ENCODE assay signal across 8 mouse cellular contexts in the genomic region with DNA sequence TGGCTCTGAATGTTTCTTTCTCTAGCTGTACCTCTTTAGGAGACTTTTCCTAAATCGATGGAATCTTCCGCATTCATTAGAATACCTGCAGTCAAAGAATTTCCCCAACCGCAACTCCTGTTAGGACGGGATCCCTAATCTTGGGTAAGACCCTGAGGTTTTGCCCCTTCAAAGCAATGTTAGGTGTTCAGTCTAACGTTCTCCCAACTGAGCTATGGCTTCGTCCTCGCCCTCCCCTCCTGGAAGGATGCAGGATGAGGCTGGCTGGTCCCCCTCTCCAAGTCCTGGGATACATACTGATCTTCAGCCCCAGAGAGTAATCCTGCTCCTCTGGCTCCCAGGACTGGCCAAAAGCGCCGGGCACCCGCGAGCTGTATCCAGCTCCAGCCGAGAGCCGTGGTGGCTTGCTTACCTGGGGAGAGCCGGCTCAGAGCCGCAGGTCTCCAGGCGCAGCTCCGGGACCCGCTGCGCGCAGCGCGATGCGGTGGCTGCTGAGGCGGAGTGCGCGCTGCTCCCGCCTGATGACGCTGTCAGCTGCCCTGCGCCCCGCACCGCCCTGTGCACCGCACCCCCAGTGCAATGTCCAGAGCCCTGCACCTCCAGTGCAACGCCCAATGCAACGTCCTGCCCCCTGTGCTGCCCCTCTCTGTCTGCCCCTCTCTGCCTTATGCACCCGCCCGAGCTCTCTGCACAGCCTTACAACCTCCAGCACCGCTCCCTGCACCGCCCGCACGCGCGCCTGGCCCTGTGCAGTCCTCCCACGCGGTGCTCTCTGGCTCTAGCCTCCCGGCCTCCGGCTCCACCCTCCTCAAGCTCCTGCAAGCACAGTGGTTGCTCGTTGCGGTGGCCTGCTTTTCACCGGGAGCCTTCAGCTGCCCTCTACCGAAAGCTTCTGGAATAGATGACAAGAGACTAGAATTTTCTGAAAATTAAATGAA. TPM values are rescaled to one million over a fixed set of nuclear protein-coding genes. Genes with fewer than 3 reads are reported as not detected.
DNase-seq lines count a peak whose midpoint lies in the region; ATAC-seq lines count a peak whose summit lies in the region.

No protein-coding gene starts in this region.

- H3K27me3 ChIP-seq in hindbrain, embryonic 15.5 days, result no peaks in the 10 kb centered on the region

- H3K4me1 ChIP-seq in hindbrain, embryonic 15.5 days (replicated peaks), result peaks cover 11% of the 10 kb centered on the region

- H3K36me3 ChIP-seq in hindbrain, embryonic 15.5 days, result no peaks in the 10 kb centered on the region

- peak overlapping the region; percentile 70 for H3K4me2 ChIP-seq in hindbrain, embryonic 15.5 days

- DNase-seq in NIH3T3 (ENCODE audit: low read depth), result peak; percentile 90
- peak; percentile 89 to 94 for DNase-seq in cerebellum, postnatal 14 days
- DNase-seq in frontal cortex, postnatal 36 days (ENCODE audit: low spot score in 2 of 2), result peak; percentile 83 to 84
- DNase-seq in left cerebral cortex, adult 11 months (ENCODE audit: low spot score), result peak; percentile 85
- DNase-seq in lung, postnatal 25 days (ENCODE audit: low spot score), result peak; percentile 74
- peak; percentile 90 for DNase-seq in retina, embryonic 14.5 days (ENCODE audit: low spot score)
- peak; percentile 73 to 84 for DNase-seq in thymus, postnatal 36 days

- peak overlapping the region; percentile 53 for H3K4me3 ChIP-seq in hindbrain, embryonic 15.5 days

- H3K27ac ChIP-seq in hindbrain, embryonic 15.5 days (replicated peaks), result peak overlapping the region; percentile 86

- ATAC-seq in hindbrain, embryonic 15.5 days (ENCODE audit: low FRiP score, low read depth), result peak; percentile 97

- no peaks in the 10 kb centered on the region for H3K9me3 ChIP-seq in hindbrain, embryonic 15.5 days

- H3K9ac ChIP-seq in hindbrain, embryonic 15.5 days, result peak overlapping the region; percentile 63

- 2% methylated on average over 50 of the region's 50 CpGs for WGBS in hindbrain, embryonic 15.5 days

RNA-seq across cellular contexts. Expression of gene Diras2, which starts 0.8 kb away (rescaled TPM):
- polyA plus RNA-seq in hindbrain, embryonic 15.5 days (2015; fragmentation: Nextera tagmentation; extraction: Ambion mirVana), result 5.0 and 5.1 TPM in 2 replicates

RNA-seq across cellular contexts. Expression of gene Syk, which starts 52.7 kb away (rescaled TPM):
- 1.2 and 1.4 TPM in 2 replicates for polyA plus RNA-seq in hindbrain, embryonic 15.5 days (2015; fragmentation: Nextera tagmentation; extraction: Ambion mirVana)

Comparison
In these comparisons a context has a peak if more than half of its experiments do, and no peak if none do; other contexts are left out.
1. Peak in every context shown above with its lines: DNase-seq, ATAC-seq, H3K4me3 ChIP-seq and H3K27ac ChIP-seq.